Mouse (Mus musculus) T-cell, adult 2 months (primary cell): ENCODE data around the gene Abcc9.

ENCODE experiments used
- DNase-seq: peaks from one replicate; pipeline ENCODE4 v3.0.0; 2022; ENCODE audit warnings: low spot score

Abcc9 gene

GRCm38 (mm10) chr6:142545132-142545531 lies 157.0 kb downstream of the Abcc9 start:
- no peak for DNase-seq

- no peak for DNase-seq
Observed at GRCm38 (mm10) chr6:142543648-142544047, 158.5 kb downstream of the Abcc9 start.

- no peak for DNase-seq
Observed at GRCm38 (mm10) chr6:142542800-142543175, 159.3 kb downstream of the Abcc9 start.

- no peak for DNase-seq
Observed at GRCm38 (mm10) chr6:142542082-142542799, 159.9 kb downstream of the Abcc9 start.

GRCm38 (mm10) chr6:142540561-142541160 lies 161.5 kb downstream of the Abcc9 start:
- DNase-seq: no peak

- no peak for DNase-seq
Observed at GRCm38 (mm10) chr6:142540131-142540530, 162.0 kb downstream of the Abcc9 start.

GRCm38 (mm10) chr6:142538503-142538902 lies 163.6 kb downstream of the Abcc9 start:
- peak; percentile 74 for DNase-seq
